Mouse (Mus musculus) adrenal gland, adult 18-20 months (tissue): Measurements from ENCODE around the gene Akt1s1. TPM values are rescaled to one million over a fixed set of nuclear protein-coding genes. Genes with fewer than 3 reads are reported as not detected.
"Not testable (repeated sequence)": the region's sequence is repeated elsewhere in the genome, so short reads cannot be mapped to it uniquely, and the experiment has no call there.

Experiments used
- DNase-seq, 2 experiments: peaks; one replicate each; pipeline ENCODE4 v3.0.0; 2021 to 2022; ENCODE audit warnings: low spot score in 2 of 2
- total RNA-seq, 2 experiments: library from RNA; stranded (reverse); gene quantifications; 1 replicate in 1 of 2; 2 replicates in 1 of 2; pipeline ENCODE4 v1.2.3; 2021

Gene Akt1s1
- total RNA-seq, 2 experiments from 2014 or later, result 86.3 to 128 TPM

DNA sequence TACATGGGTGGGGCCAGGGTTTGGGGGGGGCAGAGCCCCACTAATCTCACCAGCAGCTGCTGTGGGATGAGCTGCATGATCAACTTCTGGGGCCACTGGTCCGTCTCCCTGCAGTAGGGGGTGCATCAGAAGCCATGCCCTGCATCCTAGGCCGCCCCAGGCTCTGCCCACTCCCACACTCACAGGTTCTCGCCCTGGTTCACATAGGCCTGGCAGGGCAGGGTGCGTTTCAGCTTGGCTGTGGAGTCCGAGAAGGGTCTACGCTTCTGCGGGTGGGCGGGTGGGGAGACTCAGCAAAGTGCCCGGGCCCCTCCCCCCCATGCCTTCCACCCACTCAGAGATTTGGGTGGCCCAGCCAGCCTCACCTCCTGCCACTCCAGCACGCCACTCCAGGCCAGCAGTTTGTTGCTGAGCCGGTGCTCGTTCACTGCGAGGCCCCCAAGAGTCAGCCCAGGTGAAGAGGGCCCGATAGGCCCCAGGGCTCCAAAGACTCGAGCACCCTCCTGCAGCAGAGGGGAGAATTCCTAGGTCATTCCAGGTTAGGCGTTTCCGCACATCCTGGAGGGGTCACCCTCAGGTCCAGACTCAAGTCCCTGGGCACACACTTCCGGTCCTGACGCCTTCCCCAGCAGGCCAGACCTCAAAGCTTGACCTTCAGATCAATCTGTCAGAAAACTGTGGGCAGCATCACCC is 18.4 kb downstream of the Akt1s1 start:
- no peak for DNase-seq

DNA sequence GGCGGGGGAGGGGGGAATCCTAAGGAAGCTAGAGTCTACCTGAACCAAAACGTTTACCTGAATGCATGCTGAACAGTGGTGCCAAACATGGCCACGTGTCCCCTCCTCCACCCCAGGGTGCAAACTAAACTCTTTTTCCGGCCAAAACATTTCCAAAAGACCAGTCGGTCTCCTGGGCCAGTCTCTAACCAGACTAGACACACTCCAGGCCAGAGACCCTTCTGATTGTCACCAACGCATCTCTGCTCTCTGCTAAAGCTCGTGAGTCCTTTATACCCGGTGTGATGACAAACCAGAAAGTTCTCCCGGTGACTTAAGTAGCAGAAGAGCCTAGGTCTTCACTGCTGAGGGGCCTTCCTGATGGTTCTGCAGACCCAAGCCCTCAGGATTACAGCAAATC is 19.0 kb downstream of the Akt1s1 start:
- DNase-seq, result no peak

DNA sequence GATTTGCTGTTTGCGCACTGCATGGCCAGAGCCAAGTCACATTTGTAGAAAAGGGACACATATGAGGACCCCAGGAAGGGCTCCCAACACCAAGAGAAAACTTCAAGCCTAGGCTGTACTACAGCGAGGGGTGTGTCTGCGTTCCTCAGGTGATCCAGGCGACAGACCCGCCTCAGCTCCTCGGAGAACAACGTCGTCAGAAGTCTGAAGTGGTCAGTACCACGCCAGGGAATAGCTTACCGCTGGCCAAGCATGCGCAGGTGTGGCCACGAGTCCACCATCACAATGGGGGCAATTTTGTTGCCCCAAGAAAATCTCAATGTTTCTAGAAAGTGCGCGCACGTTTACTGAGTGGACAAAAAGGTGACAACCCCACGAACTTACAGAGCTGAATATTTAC is 19.7 kb downstream of the Akt1s1 start:
- DNase-seq, result no peak

DNA sequence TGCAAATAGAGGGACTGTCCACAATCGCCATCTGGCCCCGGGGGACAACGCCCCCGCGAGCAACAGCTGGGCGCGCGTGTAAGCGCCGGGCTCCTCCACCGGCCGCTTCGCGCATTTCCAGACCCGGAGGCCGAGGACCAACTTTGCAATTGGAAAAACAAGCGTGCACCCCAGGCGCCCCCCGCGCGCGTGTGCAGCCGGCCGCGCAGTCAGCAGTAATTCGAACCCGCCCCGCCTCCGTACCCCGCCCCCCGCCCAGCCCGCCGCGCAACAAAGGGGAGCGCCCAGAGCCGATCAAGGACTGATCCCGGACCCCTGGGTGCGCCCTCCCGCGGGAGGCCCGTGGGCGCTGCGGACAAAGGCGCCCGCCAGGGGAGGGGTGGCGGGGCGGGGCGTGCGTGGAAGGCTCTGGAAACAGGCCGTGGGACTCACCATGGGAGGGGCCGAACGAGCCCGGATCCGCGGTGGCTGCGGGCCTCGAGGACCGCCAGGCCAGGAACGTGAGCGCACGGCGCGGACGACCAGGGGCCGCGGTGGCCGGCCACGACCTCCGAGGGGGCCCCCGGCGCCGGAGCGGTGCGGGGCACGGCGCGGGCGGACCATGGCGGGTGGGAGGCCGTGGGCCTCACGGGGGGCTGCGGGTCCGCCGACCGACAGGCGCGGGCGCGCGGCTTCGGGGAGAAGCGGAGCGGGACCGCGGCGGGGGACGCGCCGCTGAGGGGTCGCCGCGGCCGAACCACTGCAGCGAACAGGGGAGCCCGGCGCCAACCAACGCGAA is 20.3 kb downstream of the Akt1s1 start:
- DNase-seq, result peak; percentile 69 to 76

DNA sequence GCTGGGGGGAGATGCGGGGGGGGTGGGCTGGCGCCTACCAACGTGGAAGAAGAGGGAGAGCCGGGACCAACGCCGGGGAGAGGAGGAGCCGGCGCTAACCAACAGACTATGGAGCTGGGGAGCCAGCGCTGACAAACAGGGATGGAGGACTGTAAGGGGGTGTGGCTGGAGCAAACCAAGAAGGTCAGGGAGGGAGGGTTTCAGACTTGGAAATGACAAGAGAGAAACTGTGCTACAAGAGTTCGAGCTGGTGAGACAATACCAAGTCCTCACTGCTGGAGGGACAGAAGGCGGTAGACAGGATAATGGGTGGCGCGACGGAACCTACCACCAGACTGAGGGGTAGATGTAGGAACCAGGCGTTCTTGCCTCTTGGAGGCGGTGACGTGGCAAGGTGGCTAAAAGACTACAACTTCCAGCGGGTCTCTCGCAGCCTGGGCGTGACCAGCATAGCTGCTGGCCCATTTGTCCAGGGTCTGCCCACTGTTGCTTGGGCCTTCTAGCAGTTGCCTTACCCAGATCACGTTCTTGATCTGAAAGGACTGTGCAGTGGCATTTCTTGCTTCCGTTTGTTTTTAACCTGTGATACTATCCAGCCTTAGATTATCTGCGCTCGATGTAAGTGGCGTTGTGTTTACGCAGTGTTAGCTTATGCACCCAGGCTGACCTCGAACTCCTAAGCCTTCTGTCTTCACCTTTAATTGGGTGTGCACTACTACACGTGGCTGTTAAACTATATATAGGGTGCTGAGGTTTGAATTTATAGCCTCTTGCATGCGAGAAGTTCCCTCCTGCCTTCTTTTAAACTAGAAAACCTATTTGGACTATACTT is 21.1 kb downstream of the Akt1s1 start, which contains the start of gene Ptov1:
Gene Ptov1 (minus strand): TSS at position 92 of the 832 bp plus-strand sequence.
- peak in 1 of 2 experiments; percentile 80 for DNase-seq

DNA sequence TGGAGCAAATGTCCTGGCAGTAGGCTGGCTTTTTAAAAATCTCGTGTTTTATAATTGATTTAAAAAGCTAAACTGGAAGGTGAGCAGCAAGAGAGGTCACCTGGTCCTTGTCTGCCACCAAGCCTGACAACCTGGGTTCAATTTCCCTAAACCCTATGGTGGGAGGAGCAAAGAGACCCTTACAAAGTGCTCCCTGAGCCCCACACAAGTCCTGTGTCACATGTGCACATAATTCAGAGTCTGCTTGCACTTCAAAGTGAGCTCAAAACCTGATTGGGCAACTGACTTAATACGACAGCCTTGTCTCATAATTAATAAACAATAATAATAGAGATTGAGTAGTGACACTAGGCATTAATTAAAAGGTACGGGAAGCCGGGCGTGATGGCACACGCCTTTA is 21.8 kb downstream of the Akt1s1 start:
- DNase-seq, result no peak

DNA sequence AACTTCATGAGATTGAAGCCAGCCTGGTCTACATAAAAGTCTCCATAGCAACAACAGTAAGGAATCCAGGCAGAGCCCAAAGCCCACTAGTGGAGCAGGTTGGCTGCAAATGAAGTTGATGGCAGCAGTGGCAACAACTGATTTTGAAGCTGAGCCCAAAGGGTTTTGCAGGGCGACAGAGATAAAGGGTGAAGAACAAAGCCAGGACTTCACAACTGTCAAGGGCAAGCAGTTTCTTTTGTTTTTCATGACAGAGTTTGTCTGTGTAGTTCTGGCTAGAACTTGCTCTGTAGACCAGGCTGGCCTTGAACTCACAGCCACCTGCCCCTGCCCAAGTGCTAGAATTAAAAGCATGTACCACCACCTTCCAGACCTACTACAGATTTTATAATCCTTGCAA is 22.4 kb downstream of the Akt1s1 start:
- DNase-seq, result no peak

DNA sequence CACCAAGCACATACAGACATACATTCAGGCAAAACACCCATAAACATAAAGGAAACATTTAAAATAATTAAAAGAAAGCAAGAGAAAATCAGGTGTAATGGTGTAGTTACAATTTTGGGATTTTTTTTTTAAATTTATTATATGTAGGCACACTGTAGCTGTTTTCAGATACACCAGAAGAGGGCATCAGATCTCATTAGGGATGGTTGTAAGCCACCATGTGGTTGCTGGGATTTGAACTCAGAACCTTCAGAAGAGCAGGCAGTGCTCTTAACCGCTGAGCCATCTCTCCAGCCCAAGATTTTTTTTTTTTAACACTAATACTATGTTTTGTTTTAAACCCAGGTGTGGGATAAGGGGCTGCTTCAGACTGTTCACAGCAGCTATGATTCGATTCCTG is 23.0 kb downstream of the Akt1s1 start:
- DNase-seq, result not testable (repeated sequence)

DNA sequence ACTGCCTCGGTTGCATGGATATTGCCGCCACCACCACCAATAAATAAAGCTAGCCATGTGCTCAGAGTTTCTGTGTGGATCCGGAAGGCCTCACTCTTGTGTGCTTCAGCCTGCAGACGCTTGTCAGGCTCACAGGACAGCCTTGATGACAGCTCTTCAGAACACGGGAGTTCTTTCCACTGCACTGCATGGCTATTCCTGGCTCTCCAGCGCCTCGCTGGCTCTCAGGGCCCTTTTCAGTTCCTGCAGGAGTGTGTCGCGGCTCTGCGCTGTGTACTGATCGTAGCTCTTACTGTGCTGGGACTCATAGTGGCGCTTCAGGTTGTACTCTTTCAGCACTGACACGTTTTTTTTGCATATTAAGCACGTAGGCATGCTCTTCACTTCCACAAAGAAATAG is 29.0 kb downstream of the Akt1s1 start:
- no peak for DNase-seq

DNA sequence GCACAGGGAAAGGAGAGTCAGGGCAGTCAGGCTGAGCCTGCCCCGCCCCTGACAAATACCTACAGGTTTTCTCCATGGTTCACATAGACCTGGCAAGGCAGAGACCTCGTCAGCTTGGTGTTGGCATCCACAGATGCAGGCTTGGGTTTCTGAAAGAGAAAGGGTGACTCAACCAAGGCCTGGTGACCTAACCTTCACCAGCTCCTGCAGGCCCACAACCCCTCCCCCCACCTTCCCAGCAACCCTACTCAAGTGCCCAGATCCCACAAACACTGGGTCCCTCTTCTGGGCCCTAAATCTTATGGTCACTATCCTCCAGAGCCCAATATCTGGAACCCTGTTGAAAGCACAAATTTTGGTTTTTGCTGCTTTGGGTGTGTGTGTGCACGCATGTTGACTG is 34.2 kb downstream of the Akt1s1 start:
- DNase-seq, result no peak

DNA sequence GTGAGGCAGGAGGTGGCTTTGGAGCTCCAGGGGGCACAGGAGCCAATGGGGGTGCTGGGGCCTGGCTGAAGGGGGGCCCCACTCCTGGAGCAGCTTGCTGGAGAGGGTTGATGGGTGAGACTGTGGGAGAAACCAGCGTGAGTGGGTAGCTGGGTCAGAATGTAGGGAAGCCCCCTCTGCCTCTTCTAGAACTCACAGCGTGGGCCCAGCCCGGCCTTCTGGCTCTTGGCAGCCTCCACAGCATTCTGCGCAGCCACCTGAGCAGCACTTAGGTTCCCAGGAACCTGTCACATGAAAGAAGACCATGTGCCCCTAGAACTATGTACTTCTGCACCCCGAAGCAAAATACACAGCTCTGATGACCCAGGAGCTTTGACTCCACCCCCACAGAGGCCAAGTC is 35.8 kb downstream of the Akt1s1 start:
- DNase-seq, result no peak

DNA sequence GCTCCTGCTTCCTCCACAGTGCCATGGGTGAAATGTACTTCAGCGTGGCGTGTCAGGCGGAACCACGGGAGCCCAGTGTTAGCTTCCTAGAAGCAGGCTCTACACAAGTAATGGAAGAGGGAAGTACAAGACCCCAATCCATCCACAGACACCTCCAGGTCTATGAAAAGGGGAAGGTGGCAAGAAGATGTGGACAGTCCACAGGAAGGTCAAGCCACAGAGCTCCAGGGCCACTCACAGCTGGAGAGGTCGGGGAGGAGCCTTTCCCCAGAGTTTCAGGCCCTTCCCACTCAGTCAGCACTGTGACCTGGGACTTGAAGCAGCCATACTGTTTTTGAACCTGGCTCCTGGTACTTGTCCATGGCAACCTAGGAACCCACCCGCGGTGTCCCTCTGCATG is 38.2 kb downstream of the Akt1s1 start:
- no peak for DNase-seq

DNA sequence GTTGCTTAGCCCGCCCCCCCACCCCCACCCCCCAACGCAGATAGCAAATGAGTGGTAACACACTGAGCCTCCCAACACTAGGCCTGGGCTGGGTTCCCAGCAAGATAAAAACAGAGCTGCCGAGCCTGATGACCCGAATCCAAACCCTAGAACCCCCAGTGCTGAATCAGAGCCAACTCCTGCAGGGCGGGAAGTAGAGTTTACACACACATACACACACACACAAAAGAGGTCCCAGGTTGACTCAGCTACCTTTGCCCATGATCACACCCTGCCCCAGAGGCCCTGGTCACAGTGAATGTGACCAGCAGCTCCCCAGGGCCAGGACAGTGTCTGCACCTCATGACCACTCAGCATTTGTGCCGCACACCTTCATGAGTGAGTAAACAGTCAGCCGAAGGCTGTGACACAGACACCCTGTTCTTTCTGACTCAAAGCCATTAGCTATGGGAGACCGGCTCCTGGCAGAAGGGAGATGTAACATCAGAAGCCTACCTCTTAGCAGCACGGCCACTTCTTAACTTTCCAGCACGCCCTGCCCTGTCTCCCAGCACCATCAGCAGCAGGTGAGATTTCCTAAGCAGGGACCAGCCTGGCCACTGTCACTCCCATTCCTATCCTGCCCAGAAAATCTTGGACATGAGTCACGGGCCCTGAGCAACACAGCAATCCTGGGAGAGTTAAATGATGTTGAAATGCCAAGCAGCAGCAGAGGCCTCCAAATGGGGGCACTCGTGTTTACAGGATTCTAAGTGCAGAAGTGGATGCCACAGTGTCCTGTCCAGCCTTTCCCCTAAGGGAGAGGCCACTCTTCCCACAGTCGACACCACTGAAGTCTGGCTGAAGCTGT is 39.7 kb downstream of the Akt1s1 start:
- DNase-seq, result no peak

DNA sequence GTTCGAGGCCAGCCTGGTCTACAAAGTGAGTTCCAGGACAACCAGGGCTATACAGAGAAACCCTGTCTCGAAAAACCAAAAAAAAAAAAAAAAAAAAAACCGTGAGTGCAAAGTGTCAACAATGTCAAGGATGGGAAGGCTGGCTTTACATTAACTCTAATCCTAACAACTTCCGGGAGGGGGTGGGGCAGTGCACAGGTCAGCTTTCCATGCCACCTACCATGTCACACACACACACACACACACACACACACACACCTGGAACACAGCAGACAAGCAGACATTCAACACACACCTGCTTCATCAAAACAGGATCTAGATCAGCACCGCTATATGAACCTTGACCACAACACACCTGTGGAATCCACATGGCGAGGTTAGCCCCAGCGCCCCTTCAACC is 41.4 kb downstream of the Akt1s1 start:
- DNase-seq, result no peak

DNA sequence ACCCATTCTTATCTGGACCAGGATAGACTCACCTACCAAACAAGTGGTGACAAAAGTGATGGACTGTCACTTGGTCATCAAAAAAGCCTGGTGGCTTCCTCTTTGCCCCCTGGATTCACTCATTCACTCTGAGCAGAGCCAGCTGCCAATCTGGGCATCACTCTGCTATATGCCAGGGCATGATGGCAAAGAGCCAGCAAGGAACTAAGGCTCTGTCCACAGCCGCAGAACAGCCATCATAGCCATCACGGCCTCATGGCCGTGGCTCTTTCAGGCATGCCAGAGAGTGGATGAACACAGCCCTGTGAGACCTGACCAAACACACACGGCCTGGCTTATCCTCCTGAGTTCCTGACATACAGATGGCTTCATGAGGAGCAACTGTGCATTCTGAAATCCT is 41.9 kb downstream of the Akt1s1 start:
- DNase-seq, result no peak

DNA sequence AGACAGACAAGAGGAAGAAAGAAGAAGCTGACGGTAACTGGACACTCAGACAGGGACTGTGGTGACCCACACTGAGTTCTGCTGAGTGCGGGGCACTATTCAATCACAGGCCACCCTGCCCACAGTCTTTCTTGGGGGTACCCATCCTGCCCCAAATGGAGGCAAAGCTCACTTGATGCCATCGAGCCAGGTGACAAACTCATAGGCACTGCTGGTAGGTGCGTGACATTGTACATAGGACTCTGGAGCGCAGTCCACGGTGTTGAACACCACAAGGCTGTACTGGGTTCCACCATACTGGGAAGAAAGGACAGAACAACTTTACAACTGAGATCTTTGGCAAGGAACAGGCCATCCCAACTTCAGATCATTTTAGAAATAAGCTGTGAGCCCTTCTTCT is 42.8 kb downstream of the Akt1s1 start:
- no peak for DNase-seq

DNA sequence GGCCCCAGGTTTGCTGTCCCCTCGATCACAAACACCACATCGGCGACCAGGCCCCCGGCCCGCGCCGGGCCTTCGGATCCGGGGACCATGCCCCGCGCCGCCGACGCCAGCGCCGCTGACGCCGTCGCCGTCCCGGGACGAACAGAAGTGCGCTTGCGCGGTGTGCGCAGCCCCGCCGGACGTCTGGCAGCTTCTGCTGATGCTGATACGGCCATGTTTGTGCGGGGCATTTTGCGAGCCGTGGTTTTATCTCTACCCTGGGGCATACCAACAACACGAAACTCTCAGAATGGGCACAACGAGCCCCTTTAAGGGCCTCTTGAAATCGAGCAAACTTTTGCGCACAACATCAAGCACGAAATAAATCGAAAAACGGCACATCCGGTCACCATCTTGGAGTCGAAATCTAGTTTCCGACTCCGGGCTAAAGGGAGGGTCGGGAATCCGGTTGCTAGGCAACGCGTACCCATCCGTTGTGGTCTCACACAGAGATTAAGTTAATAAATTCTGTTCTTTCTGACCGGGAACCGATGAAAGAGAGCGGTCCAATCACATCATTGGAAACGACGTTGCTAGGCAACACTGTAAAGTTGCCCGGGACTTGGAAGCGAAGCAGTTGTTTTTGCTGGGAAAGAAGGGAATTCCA is 43.6 kb downstream of the Akt1s1 start, which contains the start of gene Med25:
Gene Med25 (minus strand): TSS at position 437 of the 646 bp plus-strand sequence.
- peak; percentile 81 to 83 for DNase-seq

DNA sequence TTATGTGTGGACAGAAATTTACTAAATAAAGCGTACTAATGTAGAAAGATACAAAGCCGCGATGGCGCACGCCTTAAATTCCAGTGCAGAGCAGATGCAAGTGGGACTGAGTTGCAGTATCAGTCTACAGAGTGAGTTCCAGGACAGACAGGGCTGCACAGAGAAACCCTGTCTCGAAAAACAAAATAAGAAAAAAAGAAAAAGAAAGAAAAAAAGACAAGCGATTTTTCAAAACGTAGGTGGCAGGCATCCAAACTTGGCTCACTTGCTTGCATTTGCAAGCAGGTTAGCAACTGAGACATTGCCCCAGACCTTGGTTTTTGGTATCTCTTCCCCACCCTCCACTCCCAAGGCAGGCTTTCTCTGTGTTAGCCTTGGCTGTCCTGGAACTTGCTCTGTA is 44.4 kb downstream of the Akt1s1 start:
- no peak for DNase-seq

DNA sequence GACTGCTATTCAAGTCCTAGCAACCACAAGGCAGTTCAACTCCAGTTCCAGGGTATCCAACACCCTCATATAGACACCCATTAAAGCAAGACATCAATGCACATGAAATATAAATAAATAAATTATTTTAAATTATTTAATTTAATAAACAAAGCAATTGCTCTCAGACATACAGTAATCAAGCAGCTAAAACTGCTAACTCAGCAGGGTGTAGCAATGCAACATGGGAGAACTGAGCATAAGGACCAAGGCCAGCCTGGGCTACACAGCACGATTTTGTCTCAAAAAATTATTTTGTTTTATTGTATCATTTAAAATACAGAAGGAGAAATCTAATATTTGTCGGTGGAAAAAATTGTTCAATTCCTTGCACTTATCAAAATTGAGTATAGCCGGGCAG is 45.4 kb downstream of the Akt1s1 start:
- no peak for DNase-seq

DNA sequence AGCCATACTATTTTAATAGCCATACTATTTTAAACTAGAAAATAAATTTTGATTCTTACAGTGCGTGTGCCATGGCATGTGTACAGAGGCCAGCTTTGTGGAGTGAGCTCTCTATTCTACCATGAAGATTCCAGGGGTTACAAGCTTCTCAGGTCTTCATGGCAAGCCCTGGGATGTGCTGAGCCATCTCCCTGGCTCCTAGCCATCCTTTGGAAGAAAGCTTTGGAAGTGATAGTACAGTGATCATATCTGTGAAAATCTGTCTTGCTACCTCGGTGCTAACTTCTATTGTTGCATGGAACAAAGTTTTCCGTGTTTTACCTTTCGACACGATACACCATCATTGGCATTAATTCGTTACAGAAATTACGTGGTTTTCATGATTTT is 46.4 kb downstream of the Akt1s1 start:
- no peak for DNase-seq
